Mouse (Mus musculus) 3134 (cell line): ENCODE measurements at regions not wholly inside any gene's neighbourhood (a gene's known extent, or its start where the extent isn't known, plus 50 kb on each side); places are given as distances from the start of the nearest gene placed in this dataset.
"Not testable (repeated sequence)": the region's sequence is repeated elsewhere in the genome, so short reads cannot be mapped to it uniquely, and the experiment has no call there.

ENCODE experiments used
- DNase-seq: peaks from one replicate; pipeline ENCODE4 v3.0.0-alpha.2; 2011; ENCODE audit warnings: low spot score; ENCODE audit not compliant: insufficient read length; ENCODE audit errors: extremely low read depth

DNA sequence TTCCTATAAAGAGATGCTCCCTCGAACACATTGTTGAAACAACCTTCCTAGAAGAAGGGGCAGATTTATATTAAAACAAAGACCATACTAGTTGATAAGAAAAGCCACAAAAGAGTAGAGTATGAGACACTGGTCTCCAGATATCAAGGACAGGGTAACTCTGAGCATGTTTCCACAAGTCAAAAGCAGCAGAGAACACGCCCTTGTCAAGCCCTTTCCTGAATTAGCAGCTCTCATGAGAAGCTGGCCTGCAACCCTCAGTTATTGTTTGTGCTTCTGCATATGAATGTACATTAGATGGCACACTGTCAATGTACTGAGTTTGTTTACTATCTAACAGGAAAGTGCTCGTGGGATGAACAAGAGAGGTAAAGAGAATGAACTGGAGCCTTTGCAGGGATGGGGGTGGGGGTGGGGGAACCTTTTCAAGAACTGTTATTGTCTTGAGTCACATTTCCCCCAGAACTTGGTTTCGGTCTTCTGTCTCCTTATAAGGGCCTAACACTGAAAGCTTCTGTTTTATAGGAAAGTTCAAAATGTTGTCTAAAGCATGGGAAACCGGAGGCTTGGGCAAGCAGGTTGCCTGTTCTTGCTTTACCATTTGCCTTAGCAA, 228.6 kb upstream of the Zpld1 start:
- DNase-seq, result no peak

DNA sequence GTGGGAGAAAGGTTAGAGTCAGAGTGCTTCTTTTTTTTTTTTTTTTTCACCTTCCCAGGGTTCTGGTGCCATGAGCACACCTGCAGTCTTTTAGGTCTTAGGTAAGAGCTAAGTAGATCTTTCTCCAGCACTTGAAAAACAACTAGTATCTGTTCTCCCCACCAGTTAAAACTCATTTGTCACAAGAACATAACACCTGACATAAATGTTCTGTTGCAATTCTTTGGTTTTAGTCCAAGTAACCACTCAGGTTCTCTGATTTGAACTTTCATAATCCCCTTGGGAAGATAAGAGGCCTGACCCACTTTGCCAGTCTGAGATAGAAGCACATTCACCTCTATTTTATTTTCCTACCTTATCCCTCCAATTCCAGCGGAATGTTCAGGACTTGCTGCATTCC, 225.5 kb upstream of the Zpld1 start:
- DNase-seq, result no peak

DNA sequence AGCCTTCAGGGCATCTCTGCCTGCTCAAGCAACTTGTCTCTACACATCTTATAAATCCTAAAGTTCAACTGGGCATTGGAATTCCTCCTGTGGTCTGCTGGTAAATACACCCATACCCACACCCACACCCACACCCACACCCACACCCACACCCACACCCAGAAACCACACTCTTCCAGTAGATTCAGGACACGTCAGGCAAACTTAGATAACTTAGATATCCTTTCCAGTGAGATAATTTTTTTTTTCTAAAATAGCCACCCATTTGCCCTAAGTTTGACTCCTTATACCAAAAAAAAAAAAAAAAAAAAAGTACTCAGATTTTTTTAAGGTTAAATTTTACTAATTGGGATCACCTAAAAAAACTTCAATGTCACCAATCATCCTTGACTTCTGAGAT, 224.5 kb upstream of the Zpld1 start:
- DNase-seq, result peak; percentile 46

DNA sequence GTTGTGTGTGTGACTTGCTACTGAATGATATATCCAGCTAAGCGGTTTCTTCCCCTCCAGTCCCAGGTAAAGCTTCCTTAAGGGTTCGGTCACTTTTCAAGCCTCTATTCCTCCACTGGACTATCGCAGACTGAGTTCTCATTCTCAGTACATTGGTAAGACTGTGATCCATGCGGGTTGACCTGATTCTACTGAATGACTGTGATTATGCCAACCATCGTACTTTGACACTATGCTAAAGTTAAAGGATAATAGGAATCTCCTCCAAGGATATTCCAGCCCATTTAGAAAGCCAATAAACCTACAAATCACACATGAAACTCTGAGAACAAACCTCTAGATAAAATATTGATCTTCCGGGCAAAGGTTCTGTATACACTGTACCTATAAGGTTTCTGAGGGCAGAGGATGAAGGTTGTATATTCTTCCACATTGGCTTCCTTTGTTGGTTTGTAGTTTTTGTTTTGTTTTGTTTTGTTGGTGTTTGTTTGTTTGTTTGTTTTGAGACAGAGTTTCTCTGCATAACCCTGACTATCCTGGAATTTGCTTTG, 223.7 kb upstream of the Zpld1 start:
- DNase-seq, result no peak

DNA sequence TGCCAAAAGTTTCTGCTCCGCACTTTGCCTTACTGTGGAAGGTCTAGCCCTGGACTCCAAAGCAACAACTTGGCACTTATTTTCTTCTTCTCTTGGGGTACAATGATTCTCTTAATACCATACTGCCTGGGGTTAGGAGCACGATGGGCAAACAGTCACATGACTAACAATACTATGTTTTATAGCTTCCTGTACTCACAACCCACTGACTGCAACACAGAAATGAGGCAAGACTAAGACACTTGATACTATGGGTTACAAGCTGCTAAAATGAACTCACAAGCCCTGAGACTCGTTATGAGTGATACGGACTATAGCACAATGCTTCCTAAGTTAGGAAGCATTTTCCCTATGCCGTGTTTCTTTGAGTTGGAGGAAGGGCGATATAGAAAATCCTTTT, 222.3 kb upstream of the Zpld1 start:
- no peak for DNase-seq

DNA sequence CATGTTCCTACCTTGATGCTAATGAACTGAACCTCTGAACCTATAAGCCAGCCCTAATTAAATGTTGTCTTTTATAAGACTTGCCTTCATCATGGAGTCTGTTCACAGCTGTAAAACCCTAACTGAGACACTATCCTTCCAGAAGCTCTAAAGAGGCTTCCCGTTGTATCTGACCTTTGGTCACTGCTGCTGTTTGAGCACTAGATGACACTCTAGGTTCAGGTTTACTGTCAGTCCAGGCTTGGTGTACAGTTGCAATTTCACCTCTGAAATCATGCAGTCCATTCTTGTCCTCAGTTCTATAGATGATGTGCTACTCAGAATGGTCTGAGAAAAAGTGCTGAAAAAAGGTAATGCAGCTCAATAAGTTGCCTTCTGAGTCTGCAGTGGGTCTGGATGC, 221.9 kb upstream of the Zpld1 start:
- DNase-seq, result peak; percentile 13

DNA sequence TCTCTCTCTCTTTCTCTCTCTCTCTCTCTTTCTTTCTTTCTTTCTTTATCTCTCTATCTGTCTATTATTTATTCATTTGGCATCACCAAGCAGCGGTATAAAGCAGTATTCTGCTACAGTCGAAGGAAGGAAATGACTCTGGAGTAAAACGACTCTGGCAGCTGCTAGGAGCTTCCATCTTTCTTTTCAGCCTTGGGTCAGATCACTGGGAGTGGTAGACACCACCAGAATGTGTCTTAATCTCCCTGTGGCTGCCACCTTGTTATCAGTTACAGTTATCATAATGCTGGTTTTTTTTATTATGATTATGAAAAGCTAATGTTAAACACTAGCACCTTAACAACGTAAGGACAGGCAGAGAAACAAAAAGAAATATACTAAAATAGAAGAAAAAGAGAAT, 219.2 kb upstream of the Zpld1 start:
- no peak for DNase-seq

DNA sequence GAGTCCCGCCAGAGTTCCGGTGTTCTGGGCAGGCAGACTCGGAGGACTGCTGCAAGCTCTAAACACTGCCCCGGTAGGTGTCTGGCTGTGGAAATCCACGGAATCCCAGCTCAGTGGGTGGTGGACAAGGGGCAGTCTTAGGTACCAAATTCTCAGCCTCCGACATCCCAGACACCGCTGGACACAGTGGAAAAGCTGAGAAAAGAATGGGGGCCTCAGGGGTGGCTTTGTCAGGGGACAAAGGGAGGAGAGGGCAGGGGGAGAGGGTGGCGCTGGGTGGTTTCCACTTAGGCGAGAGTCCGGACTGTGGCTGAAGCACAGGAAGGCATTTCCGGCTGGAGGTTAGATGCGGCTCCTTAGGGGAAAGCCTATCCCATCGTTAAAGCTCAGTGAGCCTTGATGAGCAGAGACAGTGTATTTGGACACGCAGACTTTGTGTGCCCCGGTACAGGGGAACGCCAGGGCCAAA, 217.5 kb upstream of the Zpld1 start:
- DNase-seq, result no peak

DNA sequence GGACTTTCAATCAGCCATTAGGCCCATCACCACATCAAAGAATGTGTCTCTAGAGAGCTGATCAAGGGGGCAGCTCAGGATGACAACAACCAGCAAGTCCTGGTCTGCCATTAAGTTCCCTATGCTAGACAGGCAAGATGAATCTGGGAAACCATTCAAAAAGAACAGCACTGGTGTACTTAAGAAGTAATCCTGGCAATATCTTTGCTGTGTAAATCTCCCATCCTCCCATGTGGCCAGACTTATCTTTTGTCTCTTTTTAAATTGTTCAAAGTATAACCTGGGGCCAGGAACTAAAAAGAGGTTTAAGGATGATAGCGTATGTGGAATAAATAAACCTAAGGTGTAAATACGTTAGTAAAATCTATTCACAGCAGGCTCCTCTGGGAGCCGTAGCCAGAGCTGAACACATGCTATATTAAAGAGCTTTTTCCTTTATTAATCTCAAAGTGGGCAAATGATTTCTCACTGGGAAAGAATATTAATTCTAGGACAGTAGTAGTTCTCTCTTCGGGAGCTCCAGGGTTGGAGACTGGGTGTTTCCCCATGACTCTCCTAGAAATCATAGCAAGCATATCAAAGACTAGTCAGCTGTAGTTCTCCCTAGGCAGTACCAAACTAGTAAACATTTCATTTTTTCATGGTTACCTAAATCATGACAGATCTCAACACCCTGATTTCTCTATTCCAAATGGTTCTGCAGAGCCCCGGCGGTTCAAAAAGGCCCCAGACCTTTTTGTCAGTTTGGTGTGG, 216.8 kb upstream of the Zpld1 start:
- no peak for DNase-seq

DNA sequence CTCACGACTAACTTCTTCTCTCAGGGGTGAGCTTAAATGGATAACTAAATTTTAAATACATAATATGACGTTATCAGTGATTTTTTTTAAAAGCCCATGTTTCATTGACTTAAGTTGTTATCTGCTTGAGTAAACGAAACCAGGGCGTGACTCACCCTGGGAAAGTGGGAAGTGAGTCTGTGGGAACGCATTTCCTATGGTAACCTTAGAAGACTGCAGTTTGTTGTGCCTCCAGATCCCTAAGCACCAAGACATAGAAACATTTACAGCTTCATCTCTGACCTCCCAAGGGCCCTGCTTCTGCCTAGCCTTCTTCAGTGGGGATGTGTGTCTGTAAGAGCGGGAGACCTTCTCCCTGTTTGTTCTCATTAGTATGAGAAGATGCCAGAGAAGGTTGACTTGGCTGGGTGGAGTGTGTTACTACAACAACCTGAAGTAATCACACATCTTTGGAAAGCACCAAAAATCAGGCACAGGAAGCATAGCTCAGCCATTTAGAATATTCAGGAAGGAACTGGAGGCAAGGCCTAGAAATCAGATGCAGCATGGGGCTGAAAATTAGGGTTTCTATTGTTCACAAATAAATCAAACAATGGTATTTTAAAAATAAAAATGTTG, 207.1 kb upstream of the Zpld1 start:
- DNase-seq, result peak; percentile 21

DNA sequence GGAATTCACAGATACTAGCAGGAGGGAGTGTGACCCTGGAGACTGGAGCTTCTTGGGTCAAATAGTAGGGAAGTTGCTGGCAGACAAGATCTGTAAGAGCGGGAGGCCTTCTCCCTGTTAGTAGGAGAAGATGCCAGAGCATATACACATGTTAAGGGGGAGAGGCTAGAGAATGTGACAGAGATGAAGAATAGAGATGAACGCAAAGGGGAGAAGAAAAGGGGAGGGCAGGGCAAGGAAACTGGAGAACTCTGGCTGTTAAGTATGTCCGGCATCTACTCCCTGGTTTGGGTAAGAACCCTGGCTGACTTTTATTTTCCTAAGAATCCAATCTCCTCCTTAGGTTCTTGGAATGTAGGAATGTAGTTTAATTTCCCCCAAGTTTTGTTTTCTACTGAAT, 206.5 kb upstream of the Zpld1 start:
- no peak for DNase-seq

DNA sequence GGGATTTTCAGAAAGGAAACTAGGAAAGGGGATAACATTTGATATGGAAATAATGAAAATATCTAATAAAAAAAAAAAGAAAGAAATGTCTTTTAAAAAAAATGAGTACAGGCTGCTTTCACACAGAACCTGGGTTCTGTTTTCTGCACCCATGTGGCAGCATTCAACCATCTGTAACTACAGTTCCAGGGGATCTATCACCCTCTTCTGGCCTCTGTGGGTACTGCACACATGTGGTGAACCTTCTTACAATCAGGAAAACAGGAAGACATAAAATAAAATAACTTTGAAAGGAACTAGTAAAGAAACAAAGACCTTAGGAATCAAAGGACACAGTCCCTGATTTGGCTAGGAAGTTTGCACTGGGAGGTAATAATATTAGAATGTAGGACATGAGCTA, 205.5 kb upstream of the Zpld1 start:
- no peak for DNase-seq

DNA sequence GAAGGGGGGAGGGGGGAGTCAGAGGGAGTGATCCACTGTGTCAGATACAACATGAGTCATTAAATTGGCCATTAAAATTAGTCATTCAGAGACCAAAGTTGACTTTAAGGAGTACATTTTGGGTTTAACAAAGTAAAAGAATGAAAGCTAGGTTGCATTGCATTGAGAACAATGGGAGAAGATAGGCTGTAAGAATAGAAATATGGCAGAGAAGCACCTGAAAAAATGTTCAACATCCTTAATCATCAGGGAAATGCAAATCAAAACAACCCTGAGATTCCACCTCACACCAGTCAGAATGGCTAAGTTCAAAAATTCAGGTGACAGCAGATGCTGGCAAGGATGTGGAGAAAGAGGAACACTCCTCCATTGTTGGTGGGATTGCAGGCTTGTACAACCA, 202.0 kb upstream of the Zpld1 start:
- DNase-seq, result not testable (repeated sequence)

DNA sequence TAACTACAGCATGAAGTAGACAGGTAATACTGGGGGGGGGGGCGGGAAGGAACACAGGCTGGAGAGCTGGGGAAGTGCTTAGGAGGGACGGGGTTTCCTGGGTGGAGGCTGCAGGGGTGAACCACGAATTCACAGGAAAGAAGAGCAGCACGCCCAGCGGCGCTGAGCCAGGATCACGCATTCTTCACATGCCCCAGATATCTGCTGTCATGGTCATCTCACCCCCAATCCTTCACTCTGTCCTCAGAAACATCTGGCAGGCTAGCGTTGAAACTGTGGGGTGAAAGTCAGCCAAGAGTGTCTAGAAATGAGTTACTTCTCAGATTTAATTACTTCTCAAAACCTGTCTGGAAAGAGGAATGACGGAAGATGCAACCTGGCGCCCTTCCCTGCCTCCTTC, 197.3 kb upstream of the Zpld1 start:
- DNase-seq, result peak; percentile 4

DNA sequence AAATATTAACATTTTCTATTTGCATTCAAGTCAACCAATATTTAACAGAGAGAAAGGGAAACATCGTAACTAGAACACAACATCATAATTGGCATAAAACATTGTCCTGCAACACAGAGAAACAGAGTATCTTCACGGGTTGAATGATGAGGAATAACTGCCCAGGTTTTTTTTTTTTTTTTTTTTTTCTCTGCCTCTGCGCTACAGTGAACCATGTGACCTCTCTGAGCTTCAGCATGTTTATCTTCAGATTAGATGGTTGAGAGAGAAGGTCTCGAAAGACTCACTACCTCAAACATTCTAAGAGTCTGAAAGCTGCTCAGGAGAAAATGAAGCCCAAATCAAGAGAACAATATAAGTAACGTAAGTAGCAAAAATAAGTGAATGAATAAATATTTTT, 196.4 kb upstream of the Zpld1 start:
- DNase-seq, result no peak

DNA sequence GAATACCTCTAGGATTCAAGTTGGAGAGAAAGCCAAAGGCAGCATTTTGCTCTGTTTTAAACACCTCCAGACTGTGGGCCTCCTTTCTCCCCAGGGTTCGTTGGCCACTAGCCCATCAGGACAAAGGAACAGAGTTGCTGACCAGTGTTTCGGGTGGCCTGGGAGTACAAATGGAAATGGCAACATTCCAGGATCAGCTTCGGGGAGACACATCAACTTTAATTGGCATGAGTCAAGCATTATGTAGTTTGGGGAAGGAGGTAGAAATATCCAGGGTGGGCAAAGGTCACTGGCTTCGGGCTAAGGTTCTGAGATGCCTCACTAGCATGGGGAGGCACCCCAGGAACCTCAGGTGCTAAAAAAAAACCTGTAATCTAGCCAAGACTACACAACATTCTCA, 194.3 kb upstream of the Zpld1 start:
- DNase-seq, result no peak

DNA sequence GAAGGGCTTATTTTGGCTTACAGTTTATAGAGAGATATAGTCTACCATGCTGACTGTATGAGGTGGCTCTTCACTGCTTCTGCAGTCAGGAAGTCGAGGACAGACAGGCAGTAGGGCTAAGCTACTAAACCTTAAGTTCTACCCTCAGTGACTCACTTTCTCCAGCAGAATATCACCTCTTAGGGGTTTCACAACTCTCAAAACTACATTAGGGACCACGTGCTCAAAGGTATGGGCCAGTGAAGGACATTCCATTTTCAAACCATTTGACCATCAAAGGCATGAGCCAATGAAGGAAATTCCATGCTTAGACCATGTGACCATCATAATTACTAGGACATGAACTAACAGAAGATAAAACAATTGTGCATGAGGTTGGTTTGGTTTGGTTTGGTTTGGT, 186.6 kb upstream of the Zpld1 start:
- DNase-seq, result no peak

DNA sequence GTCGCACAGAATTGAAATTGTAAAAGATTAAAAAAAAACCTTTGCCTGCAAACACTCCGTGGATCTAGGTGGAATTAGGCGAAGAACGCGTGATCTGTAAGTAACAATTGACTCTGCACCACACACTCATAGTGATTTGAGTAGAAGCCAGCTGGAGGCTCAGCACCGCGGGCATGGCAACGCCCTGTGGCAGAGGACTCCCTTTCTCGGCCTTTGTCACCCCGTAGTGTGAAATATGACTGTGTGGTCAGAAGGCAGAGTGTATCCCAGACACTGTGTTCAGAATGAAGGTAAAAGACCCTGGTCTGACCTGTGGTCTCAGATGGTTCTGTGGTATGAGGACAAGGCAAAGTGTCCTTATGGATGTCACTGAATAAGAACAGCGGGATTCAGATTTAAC, 183.0 kb upstream of the Zpld1 start:
- no peak for DNase-seq

DNA sequence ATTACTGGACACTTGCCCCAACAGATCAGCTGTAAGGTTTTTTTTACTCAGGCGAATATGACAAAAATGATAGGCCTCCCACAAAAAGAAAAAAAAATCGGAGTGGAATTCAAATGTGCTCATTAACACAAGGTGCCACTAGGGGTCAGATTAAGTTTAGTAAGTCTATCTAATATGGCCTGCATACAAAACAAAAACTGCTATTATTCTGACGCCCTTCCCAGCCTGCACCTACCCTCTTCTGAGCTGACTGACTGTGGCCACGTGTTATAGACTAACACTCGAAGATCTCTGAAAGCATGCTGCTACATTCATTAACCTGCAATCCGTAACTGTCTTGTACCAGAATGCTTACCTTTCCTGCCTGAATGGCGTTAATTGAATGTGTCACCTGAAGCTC, 182.5 kb upstream of the Zpld1 start:
- peak; percentile 15 for DNase-seq

DNA sequence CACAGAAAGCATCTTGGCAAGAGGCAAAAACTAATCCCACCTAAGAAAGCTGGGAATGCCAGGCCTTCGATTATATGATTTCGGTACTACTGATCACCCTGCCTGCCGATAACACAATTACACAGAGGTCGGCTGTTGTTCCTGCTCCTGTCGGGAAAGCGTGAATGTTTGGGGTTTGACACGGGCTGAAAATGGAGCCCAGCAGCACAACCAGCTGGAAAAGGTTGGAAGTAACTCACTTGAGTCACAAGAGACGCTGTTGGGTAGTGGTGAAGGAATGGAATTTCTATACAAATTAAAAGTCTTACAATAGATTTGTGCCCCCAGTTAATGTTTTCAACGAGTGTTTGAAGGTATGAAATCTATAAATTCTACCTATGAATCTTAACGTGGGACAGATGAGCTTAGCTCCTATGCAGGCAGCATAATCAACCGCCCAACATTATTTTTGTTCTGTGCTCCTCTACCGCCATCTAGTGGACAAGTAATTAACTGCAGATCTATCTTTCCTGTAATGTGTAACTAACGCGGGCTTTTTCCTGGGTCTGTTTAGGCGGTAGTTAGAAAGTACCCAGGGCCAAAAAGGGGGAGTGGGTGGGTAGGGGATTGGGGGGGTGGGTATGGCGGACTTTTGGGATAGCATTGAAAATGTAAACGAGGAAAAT, 178.9 kb upstream of the Zpld1 start:
- no peak for DNase-seq

DNA sequence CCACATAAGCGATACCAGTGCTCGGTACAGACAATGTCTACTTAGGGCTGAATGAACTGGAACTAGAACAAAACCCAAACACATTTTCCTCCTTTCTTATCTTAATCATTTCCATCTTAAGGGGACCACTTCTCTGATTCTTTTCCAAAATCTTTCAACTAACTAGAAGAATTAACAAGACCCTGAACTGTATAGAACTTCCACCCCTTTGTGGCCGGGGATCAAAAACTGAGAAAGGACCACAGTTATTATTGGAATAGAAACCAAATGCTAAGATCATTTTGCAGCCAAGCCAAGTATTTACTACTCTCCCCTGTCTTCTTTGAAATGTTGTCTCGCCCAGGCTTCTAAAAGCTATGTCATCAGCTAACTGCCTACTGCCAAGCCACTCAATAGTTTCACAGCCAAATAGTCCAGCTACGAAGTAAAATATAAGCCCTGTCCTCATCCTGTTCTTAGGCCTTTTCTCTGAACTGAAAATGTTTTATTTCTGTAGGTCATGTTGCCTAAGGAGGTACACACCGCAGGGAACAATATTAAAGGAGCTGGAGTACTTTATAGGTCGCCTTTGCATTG, 177.3 kb upstream of the Zpld1 start:
- DNase-seq, result no peak
